Mouse (Mus musculus) CH12.LX (cell line): Measurements from ENCODE around the gene Agtpbp1. TPM values are rescaled to one million over a fixed set of nuclear protein-coding genes. Genes with fewer than 3 reads are reported as not detected.

Experiments used
- DNase-seq: peaks from one replicate; pipeline ENCODE4 v3.0.0-alpha.2; 2013; ENCODE audit errors: extremely low read depth
- H3K27ac ChIP-seq: 2 replicates; pipeline ENCODE4 v1.5.1; 2012; ENCODE audit warnings: low read depth, mild to moderate bottlenecking, control low read depth, moderate library complexity; ENCODE audit not compliant: insufficient read depth
- H3K27me3 ChIP-seq: replicated peaks from 2 replicates; pipeline ENCODE3; 2012; ENCODE audit warnings: inconsistent platforms
- H3K36me3 ChIP-seq, 2 experiments: replicated peaks in 1 of 2; 2 replicates each; pipeline versions ENCODE3 to v1.6.1; 2012; ENCODE audit warnings: inconsistent platforms in 1 of 2, low read length in 1 of 2, mild to moderate bottlenecking in 1 of 2, mixed read lengths in 1 of 2, moderate library complexity in 1 of 2; ENCODE audit not compliant: control insufficient read depth in 1 of 2, insufficient read depth in 1 of 2
- H3K4me1 ChIP-seq, 2 experiments: 2 replicates each; pipeline ENCODE4 v1.6.1; 2012; ENCODE audit warnings: inconsistent platforms in 1 of 2, moderate library complexity in 1 of 2; ENCODE audit not compliant: insufficient read depth in 2 of 2, control insufficient read depth in 1 of 2
- H3K4me2 ChIP-seq: 2 replicates; pipeline ENCODE4 v1.6.1; 2012; ENCODE audit warnings: low read depth, mild to moderate bottlenecking, control low read depth; ENCODE audit not compliant: poor library complexity, insufficient read depth, severe bottlenecking
- H3K4me3 ChIP-seq, 3 experiments: fragments of 150-350 bp in 1 of 3; sonication (generic) in 1 of 3; replicated peaks in 1 of 3; 2 replicates each; pipeline versions ENCODE3 to v1.5.1; 2011 to 2012; ENCODE audit warnings: low read depth in 2 of 3, low read length in 2 of 3, mild to moderate bottlenecking in 2 of 3, moderate library complexity in 2 of 3, control low read depth in 1 of 3, improper control_type of control experiment in 1 of 3, inconsistent platforms in 1 of 3, mixed read lengths in 1 of 3; ENCODE audit not compliant: poor library complexity in 1 of 3
- H3K79me2 ChIP-seq: replicated peaks from 2 replicates; pipeline ENCODE4 v1.6.1; 2012; ENCODE audit warnings: mild to moderate bottlenecking, moderate library complexity; ENCODE audit not compliant: control insufficient read depth, poor library complexity, insufficient read depth, severe bottlenecking; ENCODE audit errors: extremely low read depth
- H3K9ac ChIP-seq: 2 replicates; pipeline ENCODE4 v1.6.1; 2012; ENCODE audit warnings: low read depth, mild to moderate bottlenecking, control low read depth, moderate library complexity; ENCODE audit not compliant: insufficient read depth
- H3K9me3 ChIP-seq: replicated peaks from 2 replicates; pipeline ENCODE3; 2012; ENCODE audit warnings: low read length, inconsistent platforms, mixed read lengths
- BHLHE40 ChIP-seq: IDR thresholded peaks from 2 replicates; pipeline ENCODE4 v1.6.1; 2011; ENCODE audit warnings: mild to moderate bottlenecking, low read depth, low read length, improper control_type of control experiment
- CHD2 ChIP-seq: IDR thresholded peaks from 2 replicates; pipeline ENCODE4 v1.6.1; 2011; ENCODE audit warnings: low read length, improper control_type of control experiment
- E2F4 ChIP-seq: IDR thresholded peaks from 2 replicates; pipeline ENCODE4 v1.6.1; 2011; ENCODE audit warnings: low read depth, low read length, improper control_type of control experiment; ENCODE audit not compliant: insufficient replicate concordance
- EP300 ChIP-seq: IDR thresholded peaks from 2 replicates; pipeline ENCODE4 v1.6.1; 2011; ENCODE audit warnings: low read length, improper control_type of control experiment
- JUN ChIP-seq: IDR thresholded peaks from 2 replicates; pipeline ENCODE4 v1.6.1; 2011; ENCODE audit warnings: low read depth, mild to moderate bottlenecking, low read length, improper control_type of control experiment, moderate library complexity; ENCODE audit not compliant: insufficient read depth
- JUND ChIP-seq: conservative IDR thresholded peaks from 2 replicates; pipeline ENCODE4 v1.6.1; 2011; ENCODE audit warnings: low read depth, low read length, improper control_type of control experiment
- KAT2A ChIP-seq: IDR thresholded peaks from 2 replicates; pipeline ENCODE4 v1.6.1; 2012; ENCODE audit warnings: low read length, improper control_type of control experiment, inconsistent platforms; ENCODE audit not compliant: insufficient replicate concordance
- MAFK ChIP-seq: IDR thresholded peaks from 2 replicates; pipeline ENCODE4 v1.6.1; 2011; ENCODE audit warnings: low read length, improper control_type of control experiment; ENCODE audit not compliant: insufficient replicate concordance
- MAX ChIP-seq: IDR thresholded peaks from 2 replicates; pipeline ENCODE4 v1.6.1; 2011; ENCODE audit warnings: low read length, improper control_type of control experiment
- RAD21 ChIP-seq: IDR thresholded peaks from 2 replicates; pipeline ENCODE4 v1.6.1; 2011; ENCODE audit warnings: low read depth, mild to moderate bottlenecking, low read length, improper control_type of control experiment, moderate library complexity
- SIN3A ChIP-seq: IDR thresholded peaks from 2 replicates; pipeline ENCODE4 v1.6.1; 2012; ENCODE audit warnings: low read length, improper control_type of control experiment, inconsistent platforms
- UBTF ChIP-seq: IDR thresholded peaks from 2 replicates; pipeline ENCODE4 v1.6.1; 2012; ENCODE audit warnings: low read depth, mild to moderate bottlenecking, inconsistent platforms, low read length, improper control_type of control experiment, moderate library complexity
- USF2 ChIP-seq: conservative IDR thresholded peaks from 2 replicates; pipeline ENCODE4 v1.6.1; 2011; ENCODE audit warnings: low read depth, low read length, improper control_type of control experiment
- ZC3H11A ChIP-seq: IDR thresholded peaks from 2 replicates; pipeline ENCODE4 v1.6.1; 2012; ENCODE audit warnings: low read depth, mild to moderate bottlenecking, inconsistent platforms, low read length, improper control_type of control experiment
- ZKSCAN1 ChIP-seq: IDR thresholded peaks from 2 replicates; pipeline ENCODE4 v1.6.1; 2012; ENCODE audit warnings: low read depth, inconsistent platforms, low read length, improper control_type of control experiment, borderline replicate concordance
- ZMIZ1 ChIP-seq: IDR thresholded peaks from 2 replicates; pipeline ENCODE4 v1.6.1; 2012; ENCODE audit warnings: low read depth, mild to moderate bottlenecking, inconsistent platforms, low read length, improper control_type of control experiment
- ZNF384 ChIP-seq: IDR thresholded peaks from 2 replicates; pipeline ENCODE4 v1.6.1; 2012; ENCODE audit warnings: low read depth, low read length, improper control_type of control experiment, inconsistent platforms
- dilution Hi-C: fragments of 300-500 bp; cut with MboI; formaldehyde crosslinking; loops from 2 replicates; pipeline ENCODE4 v1.14.3; 2020; ENCODE audit warnings: low sequenced_read_pairs; ENCODE audit not compliant: extremely low pct_unique_long_range_greater_than_20kb, extremely low pct_ligation_motif_present
- in situ Hi-C: fragments of 300-500 bp; cut with MboI; formaldehyde crosslinking; loops from 3 replicates; pipeline ENCODE4 v1.14.3; 2019; ENCODE audit warnings: low sequenced_read_pairs, low pct_ligation_motif_present, low pct_unique_long_range_greater_than_20kb, mixed read lengths
- polyA plus RNA-seq: library from polyadenylated mRNA; unstranded; fragments of >175 nt; gene quantifications from 2 replicates; pipeline ENCODE4 v1.2.1, GENCODE M21; 2012; ENCODE audit warnings: low read depth; ENCODE audit not compliant: insufficient read length
- total RNA-seq, 2 experiments: library from RNA; depleted of rRNA; stranded (reverse); fragments of 300-350 nt in 1 of 2; fragments of >200 nt in 1 of 2; gene quantifications; 2 replicates each; pipeline ENCODE4 v1.2.3; 2012 to 2014

Agtpbp1 gene
- total and polyA plus RNA-seq, 3 experiments: 15.7 to 21.5 (median 19.5) TPM

GRCm38 (mm10) chr13:59506450-59506849 is 78.6 kb downstream of the Agtpbp1 start:
- no peak for TF ChIP-seq ZMIZ1
- TF ChIP-seq KAT2A: no peak
- no peak for TF ChIP-seq RAD21
- no peak for TF ChIP-seq ZC3H11A
- no peak for TF ChIP-seq JUND
- TF ChIP-seq JUN: no peak
- no peak for TF ChIP-seq ZNF384
- no peak for TF ChIP-seq MAX
- H3K9ac ChIP-seq: no peak overlapping the region
- H3K4me3 ChIP-seq: no peak overlapping the region
- peaks cover 14 to 42% of the 10 kb centered on the region in 2 experiments for H3K36me3 ChIP-seq
- H3K79me2 ChIP-seq: no peaks in the 10 kb centered on the region
- no peak overlapping the region for H3K27ac ChIP-seq
- no peaks in the 10 kb centered on the region for H3K9me3 ChIP-seq
- peaks cover 14 to 51% of the 10 kb centered on the region in 2 experiments for H3K4me1 ChIP-seq
- in situ Hi-C loops (no loop called here), dilution Hi-C loops (no loop called here)
- H3K4me2 ChIP-seq: no peak overlapping the region
- H3K27me3 ChIP-seq: no peaks in the 10 kb centered on the region
- DNase-seq: no peak

DNA sequence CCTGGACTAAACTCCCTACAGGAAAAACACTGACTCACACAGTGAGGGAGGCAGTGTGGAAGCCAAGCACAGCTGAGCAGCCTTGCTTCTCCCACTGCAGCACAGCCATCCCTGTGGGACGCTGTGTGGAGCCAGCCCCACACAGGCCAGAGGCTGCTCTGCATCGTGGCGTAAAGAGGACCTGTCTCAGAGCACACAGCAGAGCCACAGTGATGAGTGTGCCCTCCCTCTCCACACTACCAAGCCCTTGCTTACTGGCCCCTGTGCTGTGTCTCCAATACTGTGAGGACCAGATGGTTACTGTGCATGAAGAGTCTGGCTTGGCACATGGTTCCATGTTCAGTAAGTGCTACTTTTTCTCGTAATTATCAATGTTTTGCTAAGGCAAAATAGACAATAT is 79.2 kb downstream of the Agtpbp1 start:
- dilution Hi-C loops (no loop called here), in situ Hi-C loops (no loop called here)
- Histone ChIP-seq H3K27me3 (no peaks in the 10 kb centered on the region), H3K9ac (no peak overlapping the region)
- no peak for TF ChIP-seq MAFK
- no peak for TF ChIP-seq SIN3A
- no peak for TF ChIP-seq MAX
- TF ChIP-seq, all 38 proteins: peak for 0
- H3K27ac ChIP-seq: no peak overlapping the region
- peaks cover 18 to 47% of the 10 kb centered on the region in 2 experiments for H3K36me3 ChIP-seq
- H3K4me1 ChIP-seq: peaks cover 13 to 57% of the 10 kb centered on the region in 2 experiments
- no peaks in the 10 kb centered on the region for H3K79me2 ChIP-seq
- no peaks in the 10 kb centered on the region for H3K9me3 ChIP-seq
- no peak for DNase-seq
- no peak overlapping the region for H3K4me3 ChIP-seq
- H3K4me2 ChIP-seq: no peak overlapping the region

GRCm38 (mm10) chr13:59503581-59503980 is 81.4 kb downstream of the Agtpbp1 start:
- no peak overlapping the region for H3K4me2 ChIP-seq
- peaks cover 4 to 52% of the 10 kb centered on the region in 2 experiments for H3K4me1 ChIP-seq
- in situ Hi-C loops (no loop called here), dilution Hi-C loops (no loop called here)
- H3K27ac ChIP-seq: no peak overlapping the region
- no peaks in the 10 kb centered on the region for H3K79me2 ChIP-seq
- TF ChIP-seq CHD2: no peak
- no peak for TF ChIP-seq MAX
- TF ChIP-seq E2F4: no peak
- no peak for TF ChIP-seq UBTF
- no peak for TF ChIP-seq EP300
- TF ChIP-seq BHLHE40: no peak
- TF ChIP-seq ZKSCAN1: no peak
- no peak for TF ChIP-seq RAD21
- no peak for TF ChIP-seq USF2
- H3K36me3 ChIP-seq: peaks cover 25 to 59% of the 10 kb centered on the region in 2 experiments
- no peak overlapping the region for H3K4me3 ChIP-seq
- no peaks in the 10 kb centered on the region for H3K9me3 ChIP-seq
- DNase-seq: no peak
- H3K27me3 ChIP-seq: no peaks in the 10 kb centered on the region
- H3K9ac ChIP-seq: no peak overlapping the region
